17 mouse cellular contexts compared by ENCODE assay signal in the genomic region with DNA sequence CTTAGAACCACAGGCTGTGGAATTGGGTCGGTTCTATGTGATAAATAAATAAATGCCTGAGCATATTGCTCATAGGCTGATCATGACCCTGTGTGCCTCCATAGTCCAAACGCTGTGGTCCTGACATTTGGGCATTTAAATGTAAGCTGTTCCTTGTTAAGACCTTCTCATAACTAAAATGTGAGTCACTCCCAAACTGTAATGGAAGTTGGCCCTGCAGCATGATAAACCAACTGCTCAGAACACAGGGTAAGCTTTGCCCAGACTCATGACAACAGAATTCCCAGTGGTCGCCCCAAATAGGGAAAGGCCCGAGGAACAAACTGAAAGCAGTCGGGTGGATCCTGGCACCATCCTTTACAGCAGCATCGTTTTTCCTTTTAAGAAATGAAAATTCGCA. TPM values are rescaled to one million over a fixed set of nuclear protein-coding genes. Genes with fewer than 3 reads are reported as not detected.
DNase-seq lines count a peak whose midpoint lies in the region; ATAC-seq and TF ChIP-seq lines count a peak whose summit lies in the region.
"Had no signal": no experiment of that assay in that cellular context is flagged by ENCODE, and none has a peak within 500 bp of the region (broad histone marks: within the 10 kb centered on the region; RNA-seq: fewer than 3 reads in every experiment).

No protein-coding gene starts in this region.

- no peak overlapping the region for H3K9ac ChIP-seq in lung, postnatal 0 days (replicated peaks; ENCODE audit: low read depth)
- H3K9ac ChIP-seq: limb, embryonic 12.5 days; lung, embryonic 14.5 days had no signal

- DNase-seq in gastrocnemius, adult 2 months = peak; percentile 31
- DNase-seq in gastrocnemius, postnatal 10 days = no peak
- peak; percentile 14 for DNase-seq in lung, postnatal 0 days (ENCODE audit: low spot score)
- no peak for DNase-seq in lung, adult 18-20 months
- DNase-seq in adipocyte (ENCODE audit: low spot score) = peak; percentile 20
- DNase-seq in right cerebral cortex, adult 18-20 months = no peak
- DNase-seq in cerebellum, adult 18-20 months = no peak
- DNase-seq: cerebellum, adult 9-10 months; embryo, embryonic 11 days; kidney, postnatal 4 days; layer of hippocampus, postnatal 36 days; thymus, postnatal 14 days had no signal

- peak; percentile 53 for ATAC-seq in lung, postnatal 0 days
- ATAC-seq: CD4-positive, CD25-positive, alpha-beta regulatory T cell, adult 4 months had no signal

- peak overlapping the region; percentile 55 for H3K4me3 ChIP-seq in gastrocnemius, adult 2 months
- H3K4me3 ChIP-seq in lung, postnatal 0 days (ENCODE audit: low read depth, low read length) = no peak overlapping the region
- H3K4me3 ChIP-seq in small intestine, adult 2 months (ENCODE audit: low read depth, low read length) = no peak overlapping the region
- H3K4me3 ChIP-seq: limb, embryonic 12.5 days had no signal

- H3K27me3 ChIP-seq in lung, postnatal 0 days (replicated peaks; ENCODE audit: insufficient read depth, low read length) = no peaks in the 10 kb centered on the region
- no peaks in the 10 kb centered on the region for H3K27me3 ChIP-seq in small intestine, adult 2 months (ENCODE audit: control insufficient read depth, insufficient read depth, low read length)
- H3K27me3 ChIP-seq: limb, embryonic 12.5 days had no signal

- WGBS in lung, postnatal 0 days = 57% methylated on average over 7 of the region's 7 CpGs
- WGBS in small intestine, adult 2 months = 67% methylated on average over 7 of the region's 7 CpGs

- TF ChIP-seq CTCF in gastrocnemius, adult 2 months (IDR thresholded peaks at IDR 0.05) = no peak
- no peak for TF ChIP-seq CTCF in lung, postnatal 0 days (IDR thresholded peaks at IDR 0.05)
- TF ChIP-seq CTCF in small intestine, adult 2 months (IDR thresholded peaks at IDR 0.05; ENCODE audit: extremely low read depth, insufficient read length, insufficient replicate concordance, low read depth, low read length) = no peak

- no peak for TF ChIP-seq POLR2A in small intestine, adult 2 months (IDR thresholded peaks at IDR 0.05; ENCODE audit: low read depth, low read length)

- intact Hi-C loops in gastrocnemius, adult 2 months (cut with DNase I) = no loop called here

- peak overlapping the region; percentile 77 for H3K27ac ChIP-seq in gastrocnemius, adult 2 months
- no peak overlapping the region for H3K27ac ChIP-seq in lung, postnatal 0 days (ENCODE audit: low read length)
- H3K27ac ChIP-seq in small intestine, adult 2 months (ENCODE audit: insufficient read depth, low read depth, low read length) = peak overlapping the region; percentile 35
- H3K27ac ChIP-seq: limb, embryonic 12.5 days had no signal

- no peaks in the 10 kb centered on the region for H3K36me3 ChIP-seq in lung, postnatal 0 days (ENCODE audit: insufficient read depth, low read length)
- no peaks in the 10 kb centered on the region for H3K36me3 ChIP-seq in small intestine, adult 2 months (ENCODE audit: control insufficient read depth, insufficient read depth, low read length)

- H3K4me2 ChIP-seq in lung, postnatal 0 days (replicated peaks; ENCODE audit: low read depth, low read length) = no peak overlapping the region
- H3K4me2 ChIP-seq: limb, embryonic 12.5 days; lung, embryonic 14.5 days; midbrain, embryonic 11.5 days had no signal

- TF ChIP-seq EP300 in lung, postnatal 0 days (IDR thresholded peaks at IDR 0.05) = no peak

- H3K4me1 ChIP-seq in lung, postnatal 0 days (ENCODE audit: insufficient read depth, low read depth, low read length) = no peaks in the 10 kb centered on the region
- H3K4me1 ChIP-seq in small intestine, adult 2 months (ENCODE audit: control insufficient read depth, insufficient read depth, insufficient read length, low read length) = no peaks in the 10 kb centered on the region; the same call in 1 of the 2 replicates

- H3K9me3 ChIP-seq in lung, postnatal 0 days (ENCODE audit: low read length) = no peaks in the 10 kb centered on the region
- H3K9me3 ChIP-seq: limb, embryonic 12.5 days had no signal

RNA-seq across cellular contexts. Expression of a gene that starts 49.7 kb away (rescaled TPM):
- 1 to 10 TPM; 2.0 to 3.6 TPM for total RNA-seq in gastrocnemius, adult 2 months (2021)
- 10 to 100 TPM; 17.2 to 23.6 TPM for total RNA-seq in gastrocnemius, postnatal 10 days (2021)
- polyA plus RNA-seq in lung, postnatal 0 days (2015; fragmentation: Nextera tagmentation; extraction: Ambion mirVana) = 3.3 and 3.5 TPM in 2 replicates
- polyA plus RNA-seq in small intestine, adult 2 months (2012; rRNA removed) = 0.98 and 1.4 TPM in 2 replicates
- polyA plus RNA-seq: CD4-positive, CD25-positive, alpha-beta regulatory T cell, adult 4 months had no signal

Comparison
In these comparisons a context has a peak if more than half of its experiments do, and no peak if none do; other contexts are left out.
1. DNase-seq: peak in gastrocnemius, adult 2 months (single experiment), lung, postnatal 0 days (single experiment) and adipocyte (single experiment); none in gastrocnemius, postnatal 10 days (single experiment), lung, adult 18-20 months (0 of 2), right cerebral cortex, adult 18-20 months (single experiment) and cerebellum, adult 18-20 months (0 of 2).